Mouse (Mus musculus) cerebellum, postnatal 25 days (tissue): ENCODE data around the gene Ets1.
A peak's percentile ranks its signal among the peaks of the same experiment; 100 is the strongest.

Experiments
- DNase-seq, 2 experiments: peaks; one replicate each; pipeline ENCODE4 v3.0.0; 2021; ENCODE audit warnings: mixed read lengths in 2 of 2

Ets1 gene

DNA sequence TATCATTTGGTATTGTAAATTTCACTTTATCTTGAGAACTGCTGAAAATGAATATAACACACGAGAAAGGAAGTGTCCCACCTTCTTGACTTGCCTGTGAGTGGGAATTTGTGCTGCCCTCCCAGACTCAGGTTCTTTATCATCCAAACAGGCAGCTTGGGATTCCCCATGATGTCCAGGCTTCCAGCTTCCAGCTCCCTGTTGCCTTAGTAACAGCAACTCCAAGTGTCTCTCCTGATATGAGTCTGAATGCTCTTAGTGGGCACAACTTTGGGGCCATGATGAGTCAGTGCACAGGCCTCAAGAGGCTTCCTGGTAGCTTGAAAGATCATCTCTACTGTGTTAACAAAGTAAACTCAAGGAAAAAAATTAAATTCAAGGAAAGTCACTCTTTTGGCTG is 142.8 kb downstream of the Ets1 start:
- no peak for DNase-seq

DNA sequence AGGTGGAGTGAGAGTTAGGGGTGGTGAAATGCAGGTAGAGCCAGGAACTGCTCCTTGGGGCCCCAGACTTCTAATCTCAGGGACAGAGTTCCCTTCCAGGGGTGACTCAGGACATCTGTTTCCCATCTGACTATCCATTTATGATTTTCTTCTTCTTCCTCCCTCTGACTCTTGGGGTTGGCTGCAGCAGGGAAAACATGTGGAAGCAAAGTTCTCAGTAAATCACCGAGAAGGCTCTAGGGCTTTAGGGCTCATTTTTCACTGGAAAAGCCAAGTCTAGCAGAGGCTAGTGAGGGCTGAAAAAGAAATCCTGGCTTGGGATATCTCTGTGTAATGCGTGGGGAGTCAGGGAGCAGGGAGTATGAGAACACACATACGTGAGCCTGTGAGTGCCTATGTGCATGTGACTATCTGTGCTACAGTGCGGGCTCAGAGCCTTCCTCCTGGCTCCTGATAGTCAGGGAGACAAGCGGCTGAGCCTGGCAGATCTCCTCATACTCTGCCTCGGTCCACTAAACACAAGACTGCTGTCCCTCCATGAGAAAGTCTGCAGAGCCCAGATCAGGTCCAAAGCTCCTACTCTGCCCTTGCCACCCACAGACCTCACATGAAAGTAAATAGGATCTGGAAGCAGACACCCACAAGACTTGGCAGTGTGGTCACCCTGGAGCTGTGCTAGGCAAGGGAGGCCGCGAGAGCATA is 146.5 kb downstream of the Ets1 start:
- no peak for DNase-seq

DNA sequence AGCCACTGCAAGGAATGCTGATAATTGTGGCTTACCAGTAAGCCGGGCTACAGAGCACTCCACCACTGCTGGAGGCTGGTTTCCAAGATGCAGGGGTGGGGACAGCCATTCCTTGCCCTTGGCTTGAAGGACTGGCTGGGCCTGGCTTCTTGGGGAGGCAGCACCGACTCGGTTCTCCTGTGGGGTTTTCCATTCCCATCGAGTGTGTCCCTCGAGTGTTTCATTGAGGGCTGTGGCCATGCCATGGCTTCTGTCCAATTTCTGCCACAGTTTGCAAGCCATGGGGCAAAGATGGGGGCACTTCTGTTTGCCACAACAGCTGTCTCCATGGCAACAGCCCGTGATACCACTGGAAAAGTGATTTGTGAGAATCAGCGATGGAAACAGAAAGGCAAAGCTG is 151.1 kb downstream of the Ets1 start:
- no peak for DNase-seq

DNA sequence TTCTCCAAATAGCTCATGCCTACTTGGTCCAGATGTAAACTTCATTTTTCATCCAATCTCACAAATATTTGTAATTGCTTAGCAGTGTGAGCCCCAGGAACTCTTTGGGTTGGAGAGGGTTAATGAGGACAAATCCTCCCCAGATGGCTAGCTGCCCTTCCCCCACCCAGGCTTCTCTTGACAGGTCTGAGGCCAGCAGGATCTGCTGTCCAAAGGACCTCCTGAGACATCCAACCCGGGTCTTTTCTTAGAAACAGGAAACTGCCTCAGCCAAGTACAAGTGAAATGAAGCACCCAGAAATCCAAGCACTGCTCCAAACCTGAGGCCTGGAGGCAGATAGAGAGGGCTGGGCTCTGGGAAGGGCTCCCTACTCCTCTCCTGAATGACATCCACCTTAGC is 151.6 kb downstream of the Ets1 start:
- peak in 1 of 2 experiments; percentile 9 for DNase-seq

DNA sequence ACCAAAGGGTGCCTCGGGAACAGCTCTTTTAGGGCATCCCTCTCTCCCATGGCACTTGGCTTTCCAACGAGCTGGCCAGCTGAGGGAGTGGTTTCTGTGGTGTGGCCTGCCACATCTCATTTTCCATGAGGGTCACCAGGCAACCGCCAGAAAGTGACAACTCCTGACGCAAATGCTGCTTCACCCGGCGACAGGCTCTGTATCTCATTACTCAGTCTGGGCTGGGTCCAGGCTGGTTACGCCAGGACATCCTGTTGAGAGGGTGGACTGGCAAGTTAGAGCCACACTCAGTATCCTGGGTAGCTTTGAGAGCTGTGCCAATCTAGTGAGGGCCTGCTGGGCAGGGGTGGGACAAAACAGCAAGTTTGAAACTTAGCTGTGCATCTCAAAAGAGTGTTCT is 153.3 kb downstream of the Ets1 start:
- peak in 1 of 2 experiments; percentile 8 for DNase-seq

DNA sequence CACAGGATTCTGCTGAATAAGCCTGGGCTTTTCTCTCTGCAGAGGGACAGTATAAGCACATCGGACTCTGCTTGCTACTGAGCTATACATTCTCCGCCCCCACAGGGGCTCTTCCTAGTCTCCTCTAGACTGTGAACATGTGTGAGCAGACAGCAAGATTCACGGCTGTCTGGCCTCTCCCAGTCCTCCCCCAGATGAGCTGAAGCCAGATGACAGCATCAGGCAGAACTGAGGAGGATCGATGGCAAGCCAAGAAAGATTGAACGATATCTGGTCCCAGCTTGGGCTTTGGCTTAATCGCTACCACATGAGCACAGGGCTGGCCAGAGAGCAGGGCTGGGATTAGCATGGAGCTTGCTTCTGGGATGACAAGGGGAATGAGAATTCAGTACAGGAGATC is 155.7 kb downstream of the Ets1 start:
- DNase-seq: no peak

DNA sequence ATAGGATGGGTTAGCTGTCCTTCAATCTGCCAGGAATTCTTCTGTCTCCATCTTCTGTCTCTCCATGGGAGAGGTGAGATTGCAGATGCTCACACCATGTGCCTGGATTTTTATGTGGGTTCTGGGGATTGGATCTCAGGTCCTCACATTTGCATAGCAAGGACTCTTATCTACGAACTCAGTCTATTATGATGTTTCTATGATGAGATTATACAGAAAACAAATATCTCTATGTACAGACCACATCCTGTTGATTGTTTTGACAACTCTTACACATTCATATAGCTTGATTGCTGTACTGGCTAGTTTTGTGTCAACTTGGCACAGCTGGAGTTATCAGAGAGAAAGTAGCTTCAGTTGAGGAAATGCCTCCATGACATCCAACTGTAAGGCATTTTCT is 162.2 kb downstream of the Ets1 start:
- DNase-seq: no peak

DNA sequence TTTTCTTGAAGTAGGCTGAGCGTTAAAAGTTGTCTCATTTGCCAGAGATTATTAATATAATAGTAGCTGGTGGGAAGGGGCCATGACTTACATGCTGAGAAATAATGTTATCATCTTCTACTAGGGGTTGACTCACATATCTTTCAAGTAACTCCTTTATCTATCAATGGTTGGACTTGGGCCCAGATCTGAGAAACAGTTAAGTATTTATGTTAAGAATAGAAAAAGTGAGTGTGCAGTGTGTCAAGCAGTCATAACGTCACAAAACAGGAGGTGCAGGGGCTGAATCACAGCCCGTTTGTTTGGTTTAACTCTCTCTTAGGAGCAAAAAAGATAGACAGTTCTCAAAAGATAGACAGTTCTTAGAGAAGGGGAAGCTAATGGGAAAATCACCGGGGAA is 170.1 kb downstream of the Ets1 start:
- no peak for DNase-seq
